Mouse (Mus musculus) A20 (cell line): ENCODE results near the gene Spsb4.

ENCODE experiments used
- DNase-seq: peaks from one replicate; pipeline ENCODE4 v3.0.0-alpha.2; 2011; ENCODE audit warnings: low read depth, low spot score

The Spsb4 gene

GRCm38 (mm10) chr9:96904360-96905355 lies 114.0 kb downstream of the Spsb4 start:
- DNase-seq: no peak

GRCm38 (mm10) chr9:96899717-96900116 lies 118.9 kb downstream of the Spsb4 start:
- peak; percentile 35 for DNase-seq

GRCm38 (mm10) chr9:96899004-96899403 lies 119.6 kb downstream of the Spsb4 start:
- DNase-seq: no peak

GRCm38 (mm10) chr9:96896690-96897089 lies 122.0 kb downstream of the Spsb4 start:
- DNase-seq: no peak

- DNase-seq: no peak
Observed at GRCm38 (mm10) chr9:96893582-96893981, 125.1 kb downstream of the Spsb4 start.
